Mouse (Mus musculus) MEL-GATA-1-ER (cell line): ENCODE results near the gene Zdhhc22.

Experiments
- DNase-seq: peaks from one replicate; pipeline ENCODE4 v3.0.0-alpha.2; 2012; ENCODE audit warnings: low read depth; ENCODE audit errors: extremely low read depth

The Zdhhc22 gene

DNA sequence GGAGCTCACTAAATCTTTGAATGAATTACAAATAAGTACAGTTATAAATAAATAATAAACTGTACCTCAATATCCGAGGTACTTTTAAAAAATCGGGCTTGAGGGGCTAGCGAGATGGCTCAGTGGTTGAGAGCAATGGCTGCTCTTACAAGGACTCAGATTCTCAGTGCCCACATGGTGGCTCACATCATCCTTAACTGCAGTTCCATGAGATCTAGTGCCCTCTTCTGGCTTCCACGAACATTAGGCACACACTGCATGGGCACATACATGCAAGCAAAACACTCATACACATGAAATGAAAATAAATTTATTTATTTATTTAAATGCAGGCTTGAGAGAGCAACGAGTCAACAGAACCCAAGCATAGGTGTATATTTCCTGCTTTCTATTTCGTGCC is 5.7 kb upstream of the Zdhhc22 start:
- no peak for DNase-seq

DNA sequence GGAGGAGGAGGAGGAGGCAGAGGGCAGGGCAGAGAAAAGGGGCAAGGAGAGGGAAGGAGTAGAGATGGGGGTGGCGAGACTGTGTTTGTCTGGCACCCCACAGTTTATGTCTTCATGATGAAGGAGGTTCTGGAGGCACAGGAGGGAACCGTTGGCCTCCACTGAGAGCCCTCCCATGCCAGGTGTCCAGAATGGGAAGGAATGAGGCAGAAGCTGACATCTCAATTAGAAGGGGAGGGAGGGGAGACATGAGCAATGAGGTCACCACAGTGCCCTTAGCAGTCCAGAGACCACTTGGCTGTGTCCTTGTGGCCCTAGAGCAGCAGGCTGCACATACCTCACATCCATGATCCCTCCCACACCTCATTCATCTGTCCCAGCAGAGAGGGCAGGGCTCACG is 4.5 kb upstream of the Zdhhc22 start:
- no peak for DNase-seq

DNA sequence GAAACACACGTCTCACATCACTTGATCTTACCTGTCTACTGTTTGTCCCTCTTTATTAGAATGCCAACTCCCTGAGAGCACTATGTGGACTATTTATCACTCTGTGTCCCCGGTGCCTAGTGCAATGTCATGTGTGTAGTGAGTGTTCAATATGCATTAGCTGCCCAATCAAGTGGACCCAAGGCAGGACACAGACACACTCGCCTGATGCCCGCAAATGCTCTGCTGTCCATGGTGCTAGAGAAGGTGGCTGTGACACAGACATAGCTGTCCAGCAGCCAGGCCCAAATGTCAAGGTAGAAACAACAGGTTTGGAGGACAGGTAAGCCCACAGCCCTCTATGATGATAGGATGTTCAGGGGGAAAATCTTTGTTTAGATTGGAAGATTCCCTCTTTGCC is 3.9 kb upstream of the Zdhhc22 start:
- no peak for DNase-seq

DNA sequence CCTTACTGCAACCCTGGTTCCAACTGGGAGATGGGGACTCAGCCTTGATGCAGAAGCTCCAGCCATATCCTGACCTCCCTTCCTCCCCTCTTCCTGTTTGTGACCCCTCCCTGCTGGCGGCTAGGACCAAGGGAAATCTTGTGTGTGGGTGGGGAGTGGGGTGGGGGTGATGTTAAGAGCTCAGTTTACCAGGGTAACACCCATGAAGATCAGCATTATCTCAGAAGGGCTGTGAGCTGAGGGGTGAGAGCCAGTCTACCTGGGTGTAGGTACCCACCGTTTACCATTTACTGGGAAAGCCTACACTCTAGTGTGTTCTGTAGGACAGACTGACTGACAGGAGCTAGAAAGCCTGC is 503 bp upstream of the Zdhhc22 start:
- DNase-seq = no peak

DNA sequence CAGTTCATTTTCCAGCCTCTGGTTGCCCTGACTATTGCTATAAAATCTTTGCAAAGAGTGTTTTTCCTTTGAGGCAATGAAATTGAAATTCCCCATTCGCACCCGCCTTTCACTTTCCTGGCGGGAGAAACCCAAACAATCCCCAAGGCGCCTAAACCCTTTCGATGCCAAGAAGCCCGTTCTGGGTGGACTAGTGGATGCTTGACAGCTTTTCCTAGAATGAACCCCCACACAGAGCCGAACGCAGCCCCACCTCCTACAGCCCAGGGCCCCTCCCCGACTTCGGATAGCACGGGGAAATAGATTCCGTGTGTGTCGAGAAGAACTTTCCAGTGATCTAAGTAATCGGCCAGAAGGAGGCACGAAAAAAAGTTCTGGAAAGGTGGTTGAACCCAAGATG is 852 bp downstream of the Zdhhc22 start:
- no peak for DNase-seq

DNA sequence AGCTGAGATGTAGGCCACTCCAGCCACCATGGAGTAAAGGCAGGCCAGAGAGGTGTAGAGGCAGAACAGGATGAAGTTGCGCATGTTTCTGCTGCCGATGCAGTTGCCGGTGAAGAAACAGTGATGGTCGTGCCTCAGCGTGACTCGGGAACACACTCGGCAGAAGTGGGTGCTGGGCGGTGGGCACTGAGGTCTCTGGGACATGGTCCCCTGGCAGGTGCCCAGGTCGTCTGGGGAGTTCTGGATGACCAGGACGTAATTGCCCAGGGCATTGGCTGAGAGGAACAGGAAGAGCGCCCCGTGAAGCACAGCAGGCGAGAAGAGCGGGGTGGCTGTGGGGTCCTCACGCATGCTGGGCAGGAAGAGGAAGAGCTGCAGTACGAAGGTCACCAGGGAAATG is 2.0 kb downstream of the Zdhhc22 start:
- DNase-seq = no peak

DNA sequence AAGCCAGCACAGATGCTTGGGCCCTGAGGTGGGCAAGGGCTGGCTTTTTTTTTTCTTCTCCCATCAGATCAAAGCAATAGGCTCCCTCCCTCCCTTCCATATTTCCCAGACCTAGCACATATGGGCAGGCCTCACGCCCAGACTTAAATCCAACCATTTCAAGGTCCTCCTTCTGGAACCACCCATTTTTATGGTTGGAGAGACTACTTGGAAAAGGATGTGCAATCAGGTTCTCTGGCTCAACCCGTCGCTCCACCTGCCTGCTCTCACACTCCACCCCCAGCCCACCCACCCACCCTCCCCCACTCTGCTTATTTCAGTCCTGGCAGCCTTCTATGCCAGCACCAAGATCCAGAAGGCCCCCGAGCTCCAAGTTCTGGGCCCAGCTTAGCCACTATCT is 3.7 kb downstream of the Zdhhc22 start:
- DNase-seq = no peak

DNA sequence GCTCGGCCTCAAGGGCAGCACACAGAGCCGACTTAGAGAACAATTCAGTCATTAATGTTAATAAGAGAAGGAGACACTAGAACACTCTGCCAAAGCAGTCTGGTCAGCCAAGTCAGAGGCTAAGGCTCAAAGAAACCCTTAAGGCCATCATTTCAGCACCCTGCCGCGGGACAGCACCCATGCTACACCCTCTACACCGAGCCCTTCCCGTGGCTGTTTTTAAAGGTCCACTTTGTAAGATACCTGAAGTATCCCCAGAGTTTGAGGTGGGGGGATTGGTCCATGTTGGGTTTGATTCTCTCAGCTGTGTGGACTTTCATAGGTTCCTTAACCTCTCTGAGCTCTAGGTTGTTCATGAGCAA is 6.1 kb downstream of the Zdhhc22 start:
- no peak for DNase-seq

DNA sequence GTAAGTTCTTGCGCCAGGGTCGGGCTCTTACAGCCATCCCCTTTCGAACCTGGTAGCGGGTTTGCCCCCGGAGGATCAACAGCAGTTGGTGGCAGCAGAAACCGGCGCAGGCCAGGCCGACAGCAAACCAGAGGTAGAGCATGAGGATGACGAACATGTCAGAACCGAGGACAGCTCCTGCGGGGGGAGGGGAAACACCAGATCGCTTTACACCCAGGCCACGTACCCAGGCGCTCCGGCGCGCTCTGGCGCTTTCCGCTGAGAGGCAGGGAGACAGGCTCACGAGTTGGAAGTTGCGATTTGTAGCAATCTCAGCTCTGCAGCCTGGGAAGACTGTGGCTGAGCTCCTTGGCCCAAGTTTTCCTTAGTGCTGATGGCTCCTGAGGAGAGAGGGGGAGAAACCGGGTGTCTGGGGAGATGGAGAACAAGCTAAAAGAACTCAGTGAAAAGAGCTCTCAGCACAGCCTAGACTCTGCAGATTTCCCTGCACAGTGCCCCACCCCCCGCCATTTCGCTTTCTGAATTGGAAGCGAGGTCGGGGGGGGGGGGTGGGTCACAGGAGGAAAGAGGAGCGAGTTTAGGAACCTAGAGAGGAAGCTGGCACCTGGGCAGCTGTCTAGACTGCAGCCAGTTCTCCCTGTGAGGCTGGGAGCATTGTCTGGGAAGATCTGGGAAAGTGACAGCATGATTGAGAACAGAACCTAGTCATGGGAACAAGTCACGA is 6.6 kb downstream of the Zdhhc22 start:
- DNase-seq = no peak

DNA sequence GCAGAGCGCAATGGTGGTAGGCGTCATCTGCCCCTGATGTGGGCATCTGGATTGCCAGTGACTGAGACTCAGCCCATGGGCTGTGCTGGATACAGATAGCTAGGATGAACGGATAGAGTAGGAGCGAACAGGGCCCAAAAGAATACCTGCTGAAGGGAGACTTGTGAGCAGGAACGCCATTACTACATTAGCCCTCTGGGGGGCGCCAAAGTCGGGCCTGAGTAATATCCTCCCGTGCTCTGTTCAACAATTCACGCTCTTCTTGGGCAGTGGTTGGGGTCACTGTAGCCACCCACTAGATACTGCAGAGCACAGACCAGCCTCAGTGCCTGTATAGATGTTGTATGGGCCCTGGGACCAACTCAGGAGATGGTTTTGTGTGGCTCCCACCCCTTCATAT is 9.1 kb downstream of the Zdhhc22 start:
- no peak for DNase-seq

DNA sequence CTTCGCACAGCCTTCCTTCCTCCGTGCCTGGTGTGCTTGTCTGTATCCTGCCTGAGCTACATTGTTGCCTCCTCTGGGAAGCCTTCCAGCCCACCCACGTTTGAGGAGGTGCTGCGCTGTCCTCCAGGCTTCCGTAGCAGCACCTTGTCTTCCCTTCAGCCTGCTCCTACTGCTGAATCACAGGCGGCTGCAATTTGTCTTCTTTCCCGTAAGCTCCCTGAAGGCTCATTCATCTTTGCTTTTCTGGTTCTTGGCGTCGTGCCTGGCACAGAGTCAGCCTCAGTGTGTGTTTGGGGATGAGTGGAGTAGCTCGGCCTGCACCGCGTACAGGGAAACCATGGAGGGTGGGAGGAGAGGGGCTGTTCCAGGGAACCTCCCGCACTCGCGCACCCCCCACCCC is 12.4 kb downstream of the Zdhhc22 start:
- DNase-seq = no peak

DNA sequence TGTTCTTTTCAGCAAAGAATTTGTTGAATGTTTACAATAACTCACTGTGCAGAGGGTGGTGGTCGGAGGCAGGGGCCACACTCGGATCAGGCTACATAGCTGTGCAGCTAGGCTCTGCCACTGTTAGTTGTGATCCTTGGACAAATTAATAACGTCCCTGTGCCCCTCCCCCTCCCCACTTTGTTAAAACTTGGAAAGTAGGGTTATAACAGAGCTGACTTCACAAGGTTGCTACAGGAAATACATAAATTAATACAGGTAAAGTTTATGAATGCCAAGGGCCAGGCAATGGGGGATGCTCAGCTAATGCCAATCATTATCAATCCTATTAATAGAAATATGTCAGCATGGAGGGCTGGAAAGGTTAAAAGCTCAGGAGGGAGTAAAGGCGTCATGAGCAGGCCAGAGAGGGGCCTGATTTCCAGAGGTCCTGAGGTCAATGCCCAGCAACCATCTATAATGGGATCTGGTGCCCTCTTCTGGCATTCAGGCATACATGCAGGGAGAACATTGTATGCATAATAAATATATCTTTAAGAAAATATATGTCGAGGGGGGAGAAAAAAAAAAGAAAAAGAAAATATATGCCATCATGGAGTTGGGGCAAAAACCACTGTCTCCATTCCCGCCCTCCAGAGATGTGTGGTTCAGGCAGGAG is 13.6 kb downstream of the Zdhhc22 start:
- DNase-seq = no peak

DNA sequence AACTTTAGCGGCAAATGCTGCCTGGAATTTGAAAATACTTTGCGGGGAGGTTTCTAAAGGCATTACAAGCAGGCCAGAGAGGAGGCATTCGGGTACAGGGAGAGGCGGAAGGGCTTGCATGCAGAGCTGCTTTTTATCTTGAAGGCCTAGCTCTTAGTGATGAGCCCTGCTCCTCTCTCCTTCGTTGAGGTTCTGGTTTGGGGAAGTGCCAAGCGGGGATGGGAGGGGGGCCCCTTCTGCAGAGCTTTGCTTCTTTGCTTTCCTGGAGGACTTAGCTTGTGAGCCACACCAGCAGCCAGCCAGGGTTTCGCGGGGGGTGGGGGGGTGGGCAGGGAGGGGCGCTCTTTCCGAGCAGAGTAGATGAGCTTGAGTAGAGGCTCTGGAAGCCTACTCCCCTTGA is 14.5 kb downstream of the Zdhhc22 start:
- peak; percentile 52 for DNase-seq

DNA sequence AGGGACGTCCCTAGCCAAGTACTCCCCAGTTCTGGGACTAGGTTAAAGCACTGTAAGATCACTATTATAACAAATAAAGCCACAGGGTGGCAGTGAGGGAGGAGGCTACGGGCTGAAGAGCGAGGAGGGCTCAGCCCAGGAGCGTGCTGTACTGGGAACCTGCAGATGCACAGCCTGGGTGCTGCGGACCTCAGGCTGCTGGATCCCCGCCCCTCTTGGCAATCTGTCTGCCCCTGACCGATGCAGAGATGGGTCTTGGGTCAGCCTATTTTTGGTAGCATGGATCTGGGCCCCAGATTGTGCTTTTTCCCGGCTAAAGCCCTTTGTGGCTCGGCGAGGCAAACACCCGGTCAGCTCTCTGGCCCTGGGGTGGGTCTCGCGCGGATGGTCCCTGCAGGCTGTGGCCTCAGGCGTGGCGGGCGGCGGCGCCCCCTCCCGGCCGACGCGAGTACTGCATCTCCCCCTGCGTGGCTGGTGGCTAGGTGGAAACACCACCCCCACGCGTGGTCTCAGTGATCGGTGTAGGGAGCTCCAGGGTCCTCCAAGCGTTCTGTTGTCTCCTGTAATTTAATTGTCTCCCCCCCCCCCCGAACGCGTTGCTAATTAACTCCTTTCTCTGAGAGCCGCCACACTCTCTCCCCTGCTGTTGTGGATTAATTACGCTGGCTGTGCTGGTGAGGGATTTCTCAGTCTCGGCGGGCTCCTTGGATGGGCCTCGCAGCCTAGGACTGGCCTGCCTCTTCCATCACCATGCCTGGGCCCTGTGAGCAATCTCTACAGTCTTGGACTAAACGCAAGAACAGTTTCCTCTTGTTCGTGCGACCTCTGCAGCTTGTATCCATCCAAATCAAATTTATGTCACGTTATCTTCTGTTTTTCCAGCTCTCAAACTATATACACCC is 15.6 kb downstream of the Zdhhc22 start:
- no peak for DNase-seq

DNA sequence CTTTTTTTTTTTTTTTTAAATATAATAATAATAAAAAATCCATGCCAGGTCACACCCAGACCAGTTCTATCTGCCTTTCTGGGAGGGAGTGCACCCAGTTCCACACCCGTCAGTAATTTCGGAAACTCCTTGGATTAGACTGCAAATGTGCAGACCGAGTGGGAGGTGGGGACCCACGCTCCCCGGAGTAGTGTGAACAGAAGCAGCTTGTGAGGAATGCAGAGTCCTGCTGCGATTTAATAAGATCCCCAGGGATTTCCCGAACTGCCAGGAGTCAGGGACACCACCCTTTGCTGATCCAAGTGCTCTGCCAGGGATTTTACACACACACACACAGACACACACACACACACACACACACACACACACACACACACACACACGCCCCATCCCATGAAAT is 16.5 kb downstream of the Zdhhc22 start:
- no peak for DNase-seq

DNA sequence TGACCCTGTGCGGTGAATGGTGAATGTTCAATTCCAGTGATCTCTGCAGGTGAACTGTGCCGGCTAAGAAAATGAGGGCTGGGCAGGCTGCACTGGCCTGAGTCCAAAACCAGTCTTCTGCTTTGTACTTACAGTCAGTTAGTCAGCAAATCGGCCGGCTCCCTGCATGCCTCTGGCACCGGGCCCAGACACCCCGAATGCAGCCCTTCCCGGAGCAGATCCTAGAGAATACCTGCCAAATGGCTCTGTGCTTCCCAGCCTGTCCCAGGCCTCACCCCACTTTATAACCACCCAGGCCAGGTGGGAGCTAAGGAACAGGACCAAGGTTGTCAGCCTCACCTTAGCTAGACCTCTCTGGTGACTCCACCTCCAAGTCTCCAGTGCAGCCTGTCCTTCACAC is 17.0 kb downstream of the Zdhhc22 start:
- no peak for DNase-seq

DNA sequence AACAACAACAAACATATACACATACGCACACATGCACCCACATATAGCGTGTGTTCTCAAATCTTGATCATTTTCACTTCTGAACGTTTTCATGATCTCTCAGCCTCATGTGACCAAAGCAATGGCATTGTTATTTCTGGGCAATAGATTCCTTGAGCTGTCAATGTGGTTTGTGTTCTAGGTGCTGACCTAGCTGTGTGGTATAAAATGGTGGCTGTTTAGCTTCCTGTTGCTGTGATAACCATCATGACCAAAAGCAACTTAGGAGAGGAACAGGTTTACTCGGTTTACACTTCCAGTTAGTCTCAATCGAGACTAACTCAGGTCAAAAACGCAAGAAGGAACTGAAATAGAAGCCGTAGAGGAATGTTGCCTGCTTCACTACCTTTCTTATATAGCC is 19.1 kb downstream of the Zdhhc22 start:
- DNase-seq = no peak

DNA sequence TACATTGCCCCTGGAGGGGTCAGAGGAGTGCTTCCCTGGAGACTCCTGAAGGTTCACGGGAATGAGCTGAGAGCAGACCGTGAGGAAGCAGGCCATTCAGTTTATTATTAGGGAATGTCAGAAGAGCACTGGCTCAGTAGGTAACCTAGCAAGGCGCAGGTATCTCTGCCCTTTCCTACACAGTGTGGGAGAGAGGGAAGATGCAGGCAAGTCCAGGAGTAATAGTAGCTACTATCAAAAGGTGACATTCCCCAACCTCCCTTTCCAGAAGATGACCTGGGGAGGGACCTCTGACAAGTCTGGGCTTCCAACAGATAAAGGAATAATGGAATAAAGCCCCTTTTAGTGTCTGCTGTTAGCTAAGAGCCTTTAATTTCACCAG is 21.0 kb downstream of the Zdhhc22 start:
- no peak for DNase-seq

DNA sequence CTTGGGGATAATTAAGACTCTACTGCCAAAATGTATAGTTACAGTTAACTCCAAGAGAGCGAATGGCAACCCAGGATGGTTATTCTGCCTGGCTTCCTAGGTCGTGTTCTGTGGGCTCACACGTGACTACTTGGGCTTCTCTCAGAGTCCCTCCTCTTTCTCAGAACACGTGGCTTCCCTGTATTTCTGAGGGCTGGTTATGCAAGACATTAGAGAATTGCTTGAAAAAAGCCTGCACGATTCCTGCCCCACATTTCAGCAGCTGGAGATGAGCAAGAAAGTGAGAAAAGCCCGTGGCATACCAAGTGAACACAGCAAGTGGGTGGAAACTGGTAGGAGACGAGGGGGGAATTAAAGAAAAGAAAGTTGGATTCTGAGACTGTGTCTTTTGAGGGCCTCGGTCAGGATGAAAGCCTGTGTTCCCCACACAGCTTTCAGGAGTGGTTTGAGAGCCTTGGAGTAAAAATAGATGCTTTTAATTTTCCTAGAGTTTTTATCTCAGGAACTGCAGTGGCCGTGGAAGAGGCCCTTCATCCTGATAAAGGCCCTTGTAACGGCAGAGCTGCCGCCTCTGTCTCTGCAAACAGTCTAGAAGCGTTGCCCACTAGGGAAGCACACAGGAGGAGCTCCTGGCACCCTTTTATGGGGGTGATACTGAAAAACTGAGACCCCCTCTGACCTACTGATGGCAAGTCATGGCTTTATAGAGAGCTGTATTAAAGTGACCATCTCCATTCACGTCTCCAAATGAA is 21.6 kb downstream of the Zdhhc22 start:
- DNase-seq = no peak

DNA sequence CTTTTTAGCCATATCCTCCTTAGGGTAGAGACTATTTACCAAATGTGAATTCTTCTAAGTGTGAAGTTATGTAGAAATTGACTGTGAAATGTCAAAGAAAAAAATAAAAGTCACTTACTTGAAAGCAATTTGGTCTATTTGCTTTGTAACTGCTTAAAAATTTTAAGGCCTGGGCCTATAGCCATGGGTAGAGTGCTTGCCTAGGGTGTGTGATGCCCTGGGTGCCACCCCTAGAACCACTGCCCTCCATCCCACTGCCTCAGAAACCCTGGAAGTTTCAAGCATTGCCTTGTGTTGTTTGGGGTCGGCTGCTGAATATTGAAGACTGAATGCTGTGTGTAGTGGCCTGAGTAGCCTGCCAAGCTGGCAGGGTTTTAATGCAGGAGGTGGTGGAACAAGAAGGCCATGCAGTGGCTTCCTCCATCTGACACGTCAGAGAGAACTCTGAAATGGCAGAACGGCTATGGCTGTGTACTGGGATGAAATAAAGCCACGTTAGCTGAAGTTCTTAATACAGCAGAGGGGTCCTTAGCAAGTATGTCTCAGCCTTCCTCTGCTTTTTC is 24.9 kb downstream of the Zdhhc22 start:
- no peak for DNase-seq

DNA sequence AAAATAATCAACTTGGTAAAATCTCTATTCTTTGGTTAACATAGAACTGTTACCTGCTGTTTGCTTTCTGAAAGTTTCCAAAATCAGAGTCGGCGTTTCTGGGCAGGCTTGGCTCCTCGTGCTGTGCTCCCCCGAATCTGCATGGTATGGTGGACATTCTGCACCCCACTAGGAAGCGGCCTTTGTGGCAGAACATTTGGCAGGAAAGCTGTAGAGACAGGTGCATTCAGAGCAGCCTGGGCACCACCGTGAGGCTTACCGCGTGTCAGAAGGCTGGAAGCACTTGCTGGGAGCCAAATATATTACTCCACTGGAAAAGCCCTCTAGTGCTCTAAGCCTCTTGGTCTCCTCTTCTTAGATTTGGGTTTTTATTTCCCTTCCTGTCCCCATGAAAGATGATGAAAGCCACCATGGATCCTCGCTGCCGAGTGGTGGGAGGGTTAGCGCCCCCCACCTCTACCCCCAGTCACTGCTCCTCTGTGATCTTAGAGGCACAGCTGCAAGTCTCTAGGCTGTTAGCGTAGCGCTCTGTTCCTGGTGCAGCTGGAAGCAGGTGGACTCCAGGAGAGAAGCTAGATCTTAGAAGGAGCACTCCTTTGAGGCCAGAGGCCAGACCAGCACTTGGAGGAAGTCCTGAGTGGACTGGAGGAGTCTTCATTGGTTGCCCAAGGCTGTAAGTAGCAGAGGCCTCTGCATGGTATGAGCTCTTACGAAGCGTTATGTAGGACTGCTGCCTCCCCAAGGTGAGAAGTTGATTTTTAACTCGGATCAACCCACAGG is 25.8 kb downstream of the Zdhhc22 start:
- DNase-seq = no peak
